Mouse (Mus musculus) midbrain, embryonic 15.5 days (tissue): ENCODE measurements around the gene Slc23a2. TPM values are rescaled to one million over a fixed set of nuclear protein-coding genes. Genes with fewer than 3 reads are reported as not detected.

Experiments used
- ATAC-seq: fragments of 200-750 bp; cut with Nextera tagmentation; replicated peaks from 2 replicates; pipeline ENCODE4 v1.8.0; 2017; ENCODE audit warnings: moderate TSS enrichment
- H3K27ac ChIP-seq: fragments of 300-500 bp; sonication (generic); 2 replicates; pipeline ENCODE4 v1.5.1; 2015; ENCODE audit warnings: mild to moderate bottlenecking, inconsistent platforms
- H3K27me3 ChIP-seq: fragments of 300-500 bp; sonication (generic); replicated peaks from 2 replicates; pipeline ENCODE4 v1.6.1; 2015; ENCODE audit warnings: inconsistent platforms
- H3K36me3 ChIP-seq: fragments of 300-500 bp; sonication (generic); replicated peaks from 2 replicates; pipeline ENCODE4 v1.6.1; 2015; ENCODE audit warnings: inconsistent platforms
- H3K4me1 ChIP-seq: fragments of 300-500 bp; sonication (generic); 2 replicates; pipeline ENCODE4 v1.6.1; 2015; ENCODE audit warnings: inconsistent platforms
- H3K4me2 ChIP-seq: fragments of 300-500 bp; sonication (generic); 2 replicates; pipeline ENCODE4 v1.6.1; 2015; ENCODE audit warnings: inconsistent platforms, mild to moderate bottlenecking, moderate library complexity
- H3K4me3 ChIP-seq: fragments of 300-500 bp; sonication (generic); 2 replicates; pipeline ENCODE4 v1.5.1; 2015; ENCODE audit warnings: mild to moderate bottlenecking, inconsistent platforms
- H3K9ac ChIP-seq: fragments of 300-500 bp; sonication (generic); 2 replicates; pipeline ENCODE4 v1.6.1; 2015; ENCODE audit warnings: mild to moderate bottlenecking, inconsistent platforms
- H3K9me3 ChIP-seq: fragments of 300-500 bp; sonication (generic); 2 replicates; pipeline ENCODE4 v1.6.1; 2016; ENCODE audit warnings: inconsistent platforms
- WGBS: fragments of 180-500 bp; shearing (Covaris S2); methylation state at CpG from one replicate; pipeline ENCODE4 v1.1.7; 2015; ENCODE audit warnings: mixed read lengths; 5-methylcytosine and 5-hydroxymethylcytosine counted together
- polyA plus RNA-seq: library from polyadenylated mRNA; unstranded; fragments of >200 nt; fragmentation: Nextera tagmentation; extraction: Ambion mirVana; gene quantifications from 2 replicates; pipeline ENCODE4 v1.2.1, GENCODE M21; 2015

Gene Slc23a2
- polyA plus RNA-seq, 1 experiment from 2014 or later, result 36.3 TPM

GRCm38 (mm10) chr2:132004495-132005136 lies 140.3 kb downstream of the Slc23a2 start:
- no peaks in the 10 kb centered on the region for H3K9me3 ChIP-seq
- no peak for ATAC-seq

DNA sequence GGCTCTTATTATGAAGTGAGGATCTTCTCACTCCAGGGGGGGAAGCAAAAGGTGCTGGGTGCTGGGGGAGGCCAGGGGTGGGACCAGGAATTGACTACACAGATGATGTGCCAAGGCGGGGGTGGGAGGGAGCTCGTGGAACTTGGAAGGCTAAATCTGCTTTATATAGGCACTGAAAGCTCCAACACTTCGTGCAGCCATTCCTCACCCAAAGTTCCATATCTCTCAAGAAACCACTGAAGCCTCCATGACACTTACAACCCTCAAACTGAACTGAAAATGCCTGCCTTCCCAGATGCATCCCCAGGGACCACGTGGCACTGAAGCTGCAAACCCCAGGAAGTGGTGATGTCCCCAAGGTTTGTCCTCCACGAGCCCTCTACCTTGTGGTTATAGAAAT lies 141.0 kb downstream of the Slc23a2 start:
- peaks cover 16% of the 10 kb centered on the region; the same call in 1 of the 2 replicates for H3K36me3 ChIP-seq
- no peak overlapping the region for H3K4me2 ChIP-seq
- no peaks in the 10 kb centered on the region for H3K9me3 ChIP-seq
- H3K9ac ChIP-seq, result no peak overlapping the region
- no peak for ATAC-seq
- no peaks in the 10 kb centered on the region for H3K4me1 ChIP-seq
- H3K4me3 ChIP-seq, result no peak overlapping the region
- H3K27me3 ChIP-seq, result no peaks in the 10 kb centered on the region
- WGBS, result 80% methylated on average over 5 of the region's 5 CpGs
- no peak overlapping the region for H3K27ac ChIP-seq

More at GRCm38 (mm10) chr2:132004495-132005136, 140.3 kb downstream of the Slc23a2 start:
- Histone ChIP-seq H3K4me2 (no peak overlapping the region), H3K27ac (no peak overlapping the region), H3K36me3 (peaks cover 21% of the 10 kb centered on the region; the same call in 1 of the 2 replicates), H3K27me3 (no peaks in the 10 kb centered on the region), H3K4me3 (no peak overlapping the region), H3K4me1 (no peaks in the 10 kb centered on the region), H3K9ac (no peak overlapping the region)
- 82% methylated on average over 9 of the region's 9 CpGs for WGBS

Other genes with a start within 250 kb of the Slc23a2 start
- 157 and 158 TPM in 2 replicates for gene Prnp, start 235.2 kb downstream of the Slc23a2 start, polyA plus RNA-seq
- gene Prn, start 235.2 kb downstream of the Slc23a2 start, polyA plus RNA-seq, result not detected in 2 replicates
- 10.3 and 12.6 TPM in 2 replicates for gene Prnd, start 194.2 kb downstream of the Slc23a2 start, polyA plus RNA-seq
- 27.7 and 29.4 TPM in 2 replicates for gene Rassf2, start 114.8 kb downstream of the Slc23a2 start, polyA plus RNA-seq
- gene Tmem230, start 102.7 kb upstream of the Slc23a2 start, polyA plus RNA-seq, result 42.9 and 48.0 TPM in 2 replicates
- gene Pcna, start 108.2 kb upstream of the Slc23a2 start, polyA plus RNA-seq, result 92.3 and 96.8 TPM in 2 replicates
- 41.7 and 41.8 TPM in 2 replicates for gene Cds2, start 118.0 kb upstream of the Slc23a2 start, polyA plus RNA-seq
- 6.3 and 6.9 TPM in 2 replicates for gene Prokr2, start 240.3 kb upstream of the Slc23a2 start, polyA plus RNA-seq